Mouse (Mus musculus): Measurements from ENCODE around the gene B4galnt1.

DNA sequence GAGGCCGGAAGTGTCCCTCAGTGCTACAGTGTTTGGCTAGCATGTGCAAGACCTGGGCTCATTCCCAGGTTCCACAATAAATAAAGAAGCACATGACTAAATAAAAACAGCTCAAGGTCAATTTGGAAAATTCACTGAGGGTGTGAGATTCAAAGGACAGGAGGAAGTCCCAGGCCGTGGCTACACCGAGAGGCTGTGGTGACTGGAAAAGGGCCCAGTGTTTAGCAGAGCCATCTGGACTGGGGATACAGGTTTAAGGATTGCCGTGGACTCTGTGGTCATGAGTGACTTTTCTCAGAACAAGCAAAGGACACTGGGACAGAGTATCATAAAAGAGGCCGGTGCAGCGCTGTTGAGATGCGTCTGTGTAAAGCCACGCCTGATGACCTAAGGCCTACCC is 48.2 kb downstream of the B4galnt1 start:
- no peak for TF ChIP-seq CTCF (IDR thresholded peaks at IDR 0.05; ENCODE audit: insufficient read depth, low read length)
- TF ChIP-seq POLR2A (IDR thresholded peaks at IDR 0.05; ENCODE audit: borderline replicate concordance, extremely low read depth, low read depth, low read length), result no peak
